Mouse (Mus musculus) testis, adult 2 months (tissue): ENCODE data around the gene Kiss1. TPM values are rescaled to one million over a fixed set of nuclear protein-coding genes. Genes with fewer than 3 reads are reported as not detected.

Source experiments
- H3K27ac ChIP-seq: fragments of 200-500 bp; 2 replicates; pipeline ENCODE4 v1.5.1; 2012; ENCODE audit warnings: low read depth, low read length; ENCODE audit not compliant: control insufficient read depth, insufficient read depth
- H3K27me3 ChIP-seq: fragments of 200-500 bp; 2 replicates; pipeline ENCODE4 v1.6.1; 2012; ENCODE audit warnings: mild to moderate bottlenecking, low read length, moderate library complexity; ENCODE audit not compliant: control insufficient read depth, insufficient read depth
- H3K36me3 ChIP-seq: fragments of 200-500 bp; 2 replicates; pipeline ENCODE4 v1.6.1; 2012; ENCODE audit warnings: mild to moderate bottlenecking, low read length; ENCODE audit not compliant: control insufficient read depth, insufficient read depth
- H3K4me1 ChIP-seq: fragments of 200-500 bp; 2 replicates; pipeline ENCODE4 v1.6.1; 2012; ENCODE audit warnings: low read length; ENCODE audit not compliant: control insufficient read depth, insufficient read depth
- H3K4me3 ChIP-seq: fragments of 200-500 bp; 2 replicates; pipeline ENCODE4 v1.5.1; 2012; ENCODE audit warnings: low read depth, mild to moderate bottlenecking, low read length, moderate library complexity, mixed read lengths; ENCODE audit not compliant: control insufficient read depth
- CTCF ChIP-seq: fragments of 200-500 bp; IDR thresholded peaks from 2 replicates; pipeline ENCODE4 v1.5.1; 2012; ENCODE audit warnings: low read depth, mild to moderate bottlenecking, inconsistent platforms, low read length, moderate library complexity; ENCODE audit not compliant: control insufficient read depth, insufficient read depth, insufficient replicate concordance
- POLR2A ChIP-seq: fragments of 200-500 bp; IDR thresholded peaks from 2 replicates; pipeline ENCODE4 v1.6.1; 2012; ENCODE audit warnings: low read depth, mild to moderate bottlenecking, inconsistent platforms, low read length, moderate library complexity; ENCODE audit not compliant: control insufficient read depth
- polyA plus RNA-seq: library from polyadenylated mRNA; depleted of rRNA; stranded (reverse); fragments of >200 nt; gene quantifications from 2 replicates; pipeline ENCODE4 v1.2.3, GENCODE M21; 2012; rRNA removed

Kiss1 gene
- polyA plus RNA-seq, 1 experiment: 0.44 TPM

DNA sequence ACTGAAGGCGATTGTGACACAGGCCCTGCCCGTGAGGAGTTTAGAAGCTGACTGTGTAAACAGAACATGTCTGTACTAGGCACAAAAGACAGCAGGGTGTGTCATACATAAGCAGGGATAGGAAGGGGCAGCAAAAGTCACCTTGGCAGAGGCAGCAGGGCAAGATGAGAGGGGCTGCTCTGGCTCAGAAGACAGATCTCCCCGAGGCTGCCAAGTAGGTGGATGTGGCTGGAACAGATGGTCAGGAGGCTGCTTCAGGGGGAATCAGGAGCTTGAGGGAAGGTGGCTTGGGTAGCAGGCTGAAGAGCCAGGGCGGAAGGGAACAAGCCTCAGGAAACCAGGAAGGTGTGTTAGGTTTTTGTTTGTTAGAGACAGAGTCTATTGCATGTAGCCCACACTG, 48.7 kb downstream of the Kiss1 start:
- H3K4me3 ChIP-seq: no peak overlapping the region
- TF ChIP-seq CTCF (no peak), POLR2A (no peak)
- H3K4me1 ChIP-seq: peaks cover 8% of the 10 kb centered on the region
- H3K36me3 ChIP-seq: no peaks in the 10 kb centered on the region
- no peaks in the 10 kb centered on the region for H3K27me3 ChIP-seq
- no peak overlapping the region for H3K27ac ChIP-seq

DNA sequence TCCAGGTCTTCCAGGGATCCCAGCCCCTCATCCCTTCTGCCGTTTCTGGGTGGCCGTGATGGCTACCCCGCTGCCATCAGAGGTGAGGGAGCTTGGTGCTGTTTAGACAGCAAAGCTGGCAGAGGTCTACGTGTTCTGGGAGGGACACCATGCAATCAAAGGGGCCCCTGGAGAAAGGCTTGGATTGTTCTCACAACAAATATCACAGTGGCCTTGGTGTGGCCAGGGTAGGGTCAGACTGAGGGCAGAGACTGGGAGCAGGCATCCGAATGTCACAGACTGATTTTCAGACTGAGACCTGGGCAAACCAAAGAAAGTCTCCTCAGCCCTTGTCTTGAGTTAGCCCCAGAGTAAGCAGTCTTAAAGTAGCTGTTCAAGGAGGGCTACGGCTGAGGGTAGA, 49.8 kb downstream of the Kiss1 start:
- H3K4me1 ChIP-seq: peaks cover 9% of the 10 kb centered on the region

DNA sequence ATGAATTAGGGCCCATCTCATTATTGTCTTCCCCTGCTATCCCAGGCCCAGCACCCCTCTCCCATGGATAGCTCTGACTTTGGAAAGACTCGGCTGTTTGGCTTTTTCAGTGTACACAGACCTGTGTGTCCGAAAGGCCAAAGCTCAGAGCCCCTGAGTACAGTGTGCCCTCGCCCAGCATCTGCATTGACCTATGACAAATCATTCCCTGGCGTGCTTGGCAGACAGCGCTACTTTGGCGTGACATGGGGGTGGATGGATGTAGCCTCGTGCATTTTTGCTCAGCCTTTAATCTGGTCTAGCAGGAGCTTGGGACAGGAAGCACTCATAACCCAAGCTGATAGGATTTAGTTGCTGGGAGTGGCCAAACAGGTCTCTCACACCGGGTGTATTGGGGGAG, 50.4 kb downstream of the Kiss1 start:
- Histone ChIP-seq H3K36me3 (no peaks in the 10 kb centered on the region), H3K27me3 (no peaks in the 10 kb centered on the region), H3K4me3 (no peak overlapping the region), H3K4me1 (peaks cover 9% of the 10 kb centered on the region), H3K27ac (no peak overlapping the region)
- TF ChIP-seq POLR2A: no peak
- TF ChIP-seq CTCF: no peak

More for the DNA sequence above, 49.8 kb downstream of the Kiss1 start:
- H3K27ac ChIP-seq: no peak overlapping the region
- H3K27me3 ChIP-seq: no peaks in the 10 kb centered on the region
- no peaks in the 10 kb centered on the region for H3K36me3 ChIP-seq
- no peak overlapping the region for H3K4me3 ChIP-seq
- TF ChIP-seq POLR2A: no peak
- TF ChIP-seq CTCF: no peak

DNA sequence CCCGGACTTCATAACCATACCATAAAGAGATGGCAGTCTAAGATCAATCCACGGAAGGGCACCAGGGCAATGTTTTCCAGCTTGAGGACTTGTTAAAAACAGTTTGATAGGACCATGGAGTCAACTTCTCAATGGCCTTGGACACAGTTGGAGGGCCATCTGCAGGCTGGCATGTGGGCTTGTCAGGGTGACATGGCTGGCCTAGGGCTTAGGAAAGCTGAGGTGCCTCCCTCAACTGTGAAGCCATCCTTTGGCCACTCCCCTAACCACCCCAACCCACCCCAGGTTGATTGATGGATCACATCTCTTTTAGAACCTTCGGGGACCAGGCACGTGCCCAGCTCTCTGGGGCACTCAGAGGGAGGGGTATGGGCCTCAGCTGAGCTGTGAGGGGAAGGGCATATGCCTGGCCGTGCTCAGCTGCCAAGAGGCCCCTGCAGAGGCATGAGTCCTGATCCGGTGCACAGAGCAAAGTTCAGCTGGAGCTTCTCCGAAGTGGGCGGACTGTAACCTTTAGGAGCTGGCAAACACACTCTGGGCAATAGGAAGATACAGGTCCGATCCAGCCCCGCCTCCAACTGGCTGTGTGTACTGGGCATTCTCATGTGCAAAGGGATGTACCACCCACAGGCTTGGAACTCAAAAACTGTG, 54.1 kb downstream of the Kiss1 start:
- Histone ChIP-seq H3K27ac (no peak overlapping the region; the same call in 1 of the 2 replicates), H3K36me3 (no peaks in the 10 kb centered on the region), H3K4me1 (peaks cover 14% of the 10 kb centered on the region; the same call in 1 of the 2 replicates), H3K4me3 (no peak overlapping the region), H3K27me3 (no peaks in the 10 kb centered on the region)
- TF ChIP-seq POLR2A: no peak; the same call in 1 of the 2 replicates
- no peak for TF ChIP-seq CTCF

DNA sequence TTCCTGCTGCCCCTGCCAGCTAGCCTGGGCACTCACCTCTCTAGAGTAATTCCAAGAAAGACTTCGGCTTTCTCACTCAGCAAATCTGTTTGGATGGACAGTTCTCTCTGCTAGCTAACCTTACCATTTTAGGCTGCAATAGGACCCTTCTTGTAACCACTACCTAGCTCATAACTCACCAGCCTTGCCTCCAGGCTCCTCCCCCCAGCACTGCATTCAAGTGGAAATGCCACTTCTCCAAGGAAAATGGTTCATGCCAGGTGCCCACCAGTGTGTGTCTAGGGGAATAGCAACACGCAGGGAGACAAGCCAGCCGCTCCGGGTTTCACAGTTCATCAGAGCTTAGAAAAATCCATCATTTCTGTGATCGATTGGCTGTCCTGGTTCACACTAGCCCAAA, 55.9 kb downstream of the Kiss1 start:
- Histone ChIP-seq H3K36me3 (no peaks in the 10 kb centered on the region), H3K27ac (no peak overlapping the region), H3K4me3 (no peak overlapping the region), H3K4me1 (peaks cover 16% of the 10 kb centered on the region), H3K27me3 (no peaks in the 10 kb centered on the region)
- TF ChIP-seq POLR2A: no peak
- TF ChIP-seq CTCF: no peak

Other genes starting within 250 kb of the Kiss1 start
- 11.1 and 11.8 TPM in 2 replicates for gene Ppp1r15b, start 190.7 kb upstream of the Kiss1 start, polyA plus RNA-seq
- 97.1 and 110 TPM in 2 replicates for gene Plekha6, start 157.7 kb upstream of the Kiss1 start, polyA plus RNA-seq
- gene Golt1a, start 12.1 kb upstream of the Kiss1 start, polyA plus RNA-seq: 0.46 TPM in 1 of 2 replicates, not detected in the other
- 0.90 and 2.6 TPM in 2 replicates for gene Ren1, start 28.6 kb downstream of the Kiss1 start, polyA plus RNA-seq
- gene Etnk2, start 41.7 kb downstream of the Kiss1 start, polyA plus RNA-seq: 32.1 and 33.7 TPM in 2 replicates
- 5.7 and 5.9 TPM in 2 replicates for gene Sox13, start 102.5 kb downstream of the Kiss1 start, polyA plus RNA-seq